In genomic region chr7:119794251-119794638, GRCm38 (mm10) we compare ENCODE assay signal across 8 mouse cellular contexts. TPM values are rescaled to one million over a fixed set of nuclear protein-coding genes. Genes with fewer than 3 reads are reported as not detected.
A peak's percentile ranks its signal among the peaks of the same experiment; 100 is the strongest.
DNase-seq lines count a peak whose midpoint lies in the region; ATAC-seq and TF ChIP-seq lines count a peak whose summit lies in the region.

No protein-coding gene starts in this region.

- H3K4me2 ChIP-seq in lung, embryonic 15.5 days, result peak overlapping the region; percentile 78
- H3K4me2 ChIP-seq in embryonic facial prominence, embryonic 15.5 days (replicated peaks), result peak overlapping the region; percentile 81
- peak overlapping the region; percentile 74 for H3K4me2 ChIP-seq in intestine, postnatal 0 days (replicated peaks; ENCODE audit: low read depth)
- H3K4me2 ChIP-seq in midbrain, postnatal 0 days (ENCODE audit: low read depth, low read length, poor library complexity, severe bottlenecking), result peak overlapping the region; percentile 91

- 1% methylated on average over 20 of the region's 21 CpGs for WGBS in lung, embryonic 15.5 days
- WGBS in embryonic facial prominence, embryonic 15.5 days, result 0% methylated on average over 21 of the region's 21 CpGs
- WGBS in intestine, postnatal 0 days, result 0% methylated on average over 21 of the region's 21 CpGs
- 0% methylated on average over 20 of the region's 21 CpGs for WGBS in midbrain, postnatal 0 days

- H3K36me3 ChIP-seq in lung, embryonic 15.5 days, result peaks cover 9% of the 10 kb centered on the region
- H3K36me3 ChIP-seq in embryonic facial prominence, embryonic 15.5 days, result peaks cover 5% of the 10 kb centered on the region; the same call in 1 of the 2 replicates
- H3K36me3 ChIP-seq in intestine, postnatal 0 days (ENCODE audit: control insufficient read depth, insufficient read depth), result 0 out of 2 replicates have a peak, but pooled peaks cover 8% of the 10 kb centered on the region
- peaks cover 3% of the 10 kb centered on the region; the same call in 1 of the 2 replicates for H3K36me3 ChIP-seq in midbrain, postnatal 0 days (ENCODE audit: insufficient read depth, low read length)

- peaks cover 15% of the 10 kb centered on the region for H3K4me1 ChIP-seq in lung, embryonic 15.5 days
- H3K4me1 ChIP-seq in embryonic facial prominence, embryonic 15.5 days, result peaks cover 8% of the 10 kb centered on the region
- no peaks in the 10 kb centered on the region; the same call in 1 of the 2 replicates for H3K4me1 ChIP-seq in intestine, postnatal 0 days (replicated peaks; ENCODE audit: control insufficient read depth, insufficient read depth, low read length)
- H3K4me1 ChIP-seq in midbrain, postnatal 0 days (ENCODE audit: insufficient read depth, low read length), result peaks cover 3% of the 10 kb centered on the region; the same call in 1 of the 2 replicates

- DNase-seq in lung, postnatal 4 days, result no peak
- no peak for DNase-seq in midbrain, postnatal 0 days (ENCODE audit: low spot score)
- no peak for DNase-seq in urinary bladder, adult 2 months (ENCODE audit: low spot score)
- no peak for DNase-seq in spleen, postnatal 4 days (ENCODE audit: low spot score in 2 of 2)
- DNase-seq in adrenal gland, postnatal 10 days, result no peak

- no peaks in the 10 kb centered on the region for H3K27me3 ChIP-seq in lung, embryonic 15.5 days
- H3K27me3 ChIP-seq in embryonic facial prominence, embryonic 15.5 days, result no peaks in the 10 kb centered on the region
- H3K27me3 ChIP-seq in intestine, postnatal 0 days (replicated peaks; ENCODE audit: control insufficient read depth, insufficient read depth, low read length), result no peaks in the 10 kb centered on the region
- H3K27me3 ChIP-seq in midbrain, postnatal 0 days (ENCODE audit: insufficient read depth, low read length), result no peaks in the 10 kb centered on the region

- no peak for TF ChIP-seq CTCF in intestine, postnatal 0 days (IDR thresholded peaks at IDR 0.05; ENCODE audit: low read depth)
- no peak for TF ChIP-seq CTCF in midbrain, postnatal 0 days (IDR thresholded peaks at IDR 0.05)

- peak overlapping the region; percentile 73 for H3K4me3 ChIP-seq in lung, embryonic 15.5 days
- peak overlapping the region; percentile 74 for H3K4me3 ChIP-seq in embryonic facial prominence, embryonic 15.5 days (replicated peaks)
- H3K4me3 ChIP-seq in intestine, postnatal 0 days (ENCODE audit: low read depth, low read length), result peak overlapping the region; percentile 75
- peak overlapping the region; percentile 55 for H3K4me3 ChIP-seq in midbrain, postnatal 0 days (ENCODE audit: low read depth, low read length)

- peak overlapping the region; percentile 79 for H3K9ac ChIP-seq in lung, embryonic 15.5 days
- H3K9ac ChIP-seq in embryonic facial prominence, embryonic 15.5 days, result peak overlapping the region; percentile 69
- H3K9ac ChIP-seq in intestine, postnatal 0 days (ENCODE audit: low read depth, low read length), result peak overlapping the region; percentile 70
- peak overlapping the region; percentile 59 for H3K9ac ChIP-seq in midbrain, postnatal 0 days (replicated peaks; ENCODE audit: low read length, poor library complexity, severe bottlenecking)

- no peaks in the 10 kb centered on the region for H3K9me3 ChIP-seq in lung, embryonic 15.5 days
- no peaks in the 10 kb centered on the region for H3K9me3 ChIP-seq in embryonic facial prominence, embryonic 15.5 days (replicated peaks)
- H3K9me3 ChIP-seq in intestine, postnatal 0 days (ENCODE audit: control insufficient read depth), result no peaks in the 10 kb centered on the region
- H3K9me3 ChIP-seq in midbrain, postnatal 0 days (ENCODE audit: low read length), result no peaks in the 10 kb centered on the region

- peak; percentile 55; the same call in 1 of the 2 replicates for ATAC-seq in lung, embryonic 15.5 days (ENCODE audit: borderline replicate concordance, extremely low read depth, low FRiP score, low TSS enrichment)
- no peak; the same call in none of the 2 replicates for ATAC-seq in embryonic facial prominence, embryonic 15.5 days (ENCODE audit: insufficient number of reproducible peaks, low FRiP score, low TSS enrichment, low read depth)
- ATAC-seq in intestine, postnatal 0 days, result no peak; the same call in 1 of the 2 replicates
- peak; percentile 81 for ATAC-seq in midbrain, postnatal 0 days (ENCODE audit: low FRiP score)

- H3K27ac ChIP-seq in lung, embryonic 15.5 days, result peak overlapping the region; percentile 81
- peak overlapping the region; percentile 82 for H3K27ac ChIP-seq in embryonic facial prominence, embryonic 15.5 days (replicated peaks)
- 0 out of 2 replicates have a peak overlapping the region, but pooled peaks have one; percentile 17 for H3K27ac ChIP-seq in intestine, postnatal 0 days (ENCODE audit: low read depth, low read length)
- H3K27ac ChIP-seq in midbrain, postnatal 0 days (ENCODE audit: low read depth, low read length), result 0 out of 2 replicates have a peak overlapping the region, but pooled peaks have one; percentile 38

RNA-seq across cellular contexts. Expression of gene Eri2, which starts 0.4 kb away (rescaled TPM):
- polyA plus RNA-seq in lung, embryonic 15.5 days (2015; fragmentation: Nextera tagmentation; extraction: Ambion mirVana), result 26.3 and 26.7 TPM in 2 replicates
- polyA plus RNA-seq in embryonic facial prominence, embryonic 15.5 days (2015; fragmentation: Nextera tagmentation; extraction: Ambion mirVana), result 18.5 and 19.8 TPM in 2 replicates
- polyA plus RNA-seq in intestine, postnatal 0 days (2015; fragmentation: Nextera tagmentation; extraction: Ambion mirVana), result 4.2 and 5.0 TPM in 2 replicates
- total RNA-seq in midbrain, postnatal 0 days (2014; rRNA removed), result 7.6 and 11.1 TPM in 2 replicates
- polyA plus RNA-seq in midbrain, postnatal 0 days (2015; fragmentation: Nextera tagmentation; extraction: Ambion mirVana), result 8.0 and 8.3 TPM in 2 replicates
- polyA plus RNA-seq in urinary bladder, adult 2 months (2012; rRNA removed), result 6.2 and 6.3 TPM in 2 replicates
- total RNA-seq in adrenal gland, postnatal 10 days (2021), result 1 to 10 TPM; 7.6 to 9.6 TPM

RNA-seq across cellular contexts. Expression of gene Rexo5, which starts 0.4 kb away (rescaled TPM):
- polyA plus RNA-seq in lung, embryonic 15.5 days (2015; fragmentation: Nextera tagmentation; extraction: Ambion mirVana), result 22.8 and 23.9 TPM in 2 replicates
- 19.4 and 20.1 TPM in 2 replicates for polyA plus RNA-seq in embryonic facial prominence, embryonic 15.5 days (2015; fragmentation: Nextera tagmentation; extraction: Ambion mirVana)
- polyA plus RNA-seq in intestine, postnatal 0 days (2015; fragmentation: Nextera tagmentation; extraction: Ambion mirVana), result 4.1 and 6.5 TPM in 2 replicates
- 2.3 and 7.9 TPM in 2 replicates for total RNA-seq in midbrain, postnatal 0 days (2014; rRNA removed)
- polyA plus RNA-seq in midbrain, postnatal 0 days (2015; fragmentation: Nextera tagmentation; extraction: Ambion mirVana), result 4.7 and 6.1 TPM in 2 replicates
- 13.5 and 19.8 TPM in 2 replicates for polyA plus RNA-seq in urinary bladder, adult 2 months (2012; rRNA removed)
- total RNA-seq in adrenal gland, postnatal 10 days (2021), result 10 to 100 TPM in 1 of 2 experiments, 1 to 10 TPM in 1; 7.0 to 12.8 TPM

RNA-seq across cellular contexts. Expression of gene Acsm3, which starts 33.5 kb away (rescaled TPM):
- polyA plus RNA-seq in lung, embryonic 15.5 days (2015; fragmentation: Nextera tagmentation; extraction: Ambion mirVana), result 0.15 and 0.29 TPM in 2 replicates
- polyA plus RNA-seq in embryonic facial prominence, embryonic 15.5 days (2015; fragmentation: Nextera tagmentation; extraction: Ambion mirVana), result 0.52 and 0.54 TPM in 2 replicates
- polyA plus RNA-seq in intestine, postnatal 0 days (2015; fragmentation: Nextera tagmentation; extraction: Ambion mirVana), result 0.80 and 0.94 TPM in 2 replicates
- not detected in 2 replicates for total RNA-seq in midbrain, postnatal 0 days (2014; rRNA removed)
- 0.12 and 0.16 TPM in 2 replicates for polyA plus RNA-seq in midbrain, postnatal 0 days (2015; fragmentation: Nextera tagmentation; extraction: Ambion mirVana)
- 2.7 and 6.8 TPM in 2 replicates for polyA plus RNA-seq in urinary bladder, adult 2 months (2012; rRNA removed)
- total RNA-seq in adrenal gland, postnatal 10 days (2021), result 10 to 100 TPM; 23.5 to 31.0 TPM

Comparison
In these comparisons a context has a peak if more than half of its experiments do, and no peak if none do; other contexts are left out.
1. ATAC-seq: peak in lung, embryonic 15.5 days (single experiment) and midbrain, postnatal 0 days (single experiment); none in embryonic facial prominence, embryonic 15.5 days (single experiment) and intestine, postnatal 0 days (single experiment).
2. H3K27ac ChIP-seq: peak in every context shown above with its lines; median percentile 82 in embryonic facial prominence, embryonic 15.5 days; 81 in lung, embryonic 15.5 days; 38 in midbrain, postnatal 0 days; 17 in intestine, postnatal 0 days.
3. Peak in every context shown above with its lines, with median percentiles within 50 percentile points of each other: H3K4me2 ChIP-seq, H3K4me3 ChIP-seq and H3K9ac ChIP-seq.